Mouse (Mus musculus) lung, postnatal 0 days (tissue): ENCODE results near the gene Nrcam. TPM values are rescaled to one million over a fixed set of nuclear protein-coding genes. Genes with fewer than 3 reads are reported as not detected.

Experiments
- ATAC-seq: fragments of 200-750 bp; cut with Nextera tagmentation; 2 replicates; pipeline ENCODE4 v1.8.0; 2017; ENCODE audit warnings: moderate library complexity
- DNase-seq: peaks from one replicate; pipeline ENCODE4 v3.0.0-alpha.2; 2016; ENCODE audit warnings: low spot score
- H3K27ac ChIP-seq: fragments of 300-500 bp; sonication (generic); 2 replicates; pipeline ENCODE4 v1.5.1; 2014; ENCODE audit warnings: antibody characterized with exemption, mild to moderate bottlenecking, low read length, mixed read lengths
- H3K27me3 ChIP-seq: fragments of 300-500 bp; sonication (generic); replicated peaks from 2 replicates; pipeline ENCODE4 v1.6.1; 2014; ENCODE audit warnings: low read length, mixed read lengths; ENCODE audit not compliant: insufficient read depth
- H3K36me3 ChIP-seq: fragments of 300-500 bp; sonication (generic); 2 replicates; pipeline ENCODE4 v1.6.1; 2014; ENCODE audit warnings: low read length, mixed read lengths; ENCODE audit not compliant: insufficient read depth
- H3K4me1 ChIP-seq: fragments of 300-500 bp; sonication (generic); 2 replicates; pipeline ENCODE4 v1.6.1; 2014; ENCODE audit warnings: antibody characterized with exemption, low read depth, low read length, mixed read lengths; ENCODE audit not compliant: insufficient read depth
- H3K4me2 ChIP-seq: fragments of 300-500 bp; sonication (generic); replicated peaks from 2 replicates; pipeline ENCODE4 v1.6.1; 2014; ENCODE audit warnings: low read depth, mild to moderate bottlenecking, low read length, moderate library complexity, mixed read lengths
- H3K4me3 ChIP-seq: fragments of 300-500 bp; sonication (generic); 2 replicates; pipeline ENCODE4 v1.5.1; 2014; ENCODE audit warnings: low read depth, low read length
- H3K9ac ChIP-seq: fragments of 300-500 bp; sonication (generic); replicated peaks from 2 replicates; pipeline ENCODE4 v1.6.1; 2014; ENCODE audit warnings: low read depth, mild to moderate bottlenecking
- H3K9me3 ChIP-seq: fragments of 300-500 bp; sonication (generic); 2 replicates; pipeline ENCODE4 v1.6.1; 2016; ENCODE audit warnings: low read length, mixed read lengths
- CTCF ChIP-seq: IDR thresholded peaks from 2 replicates; pipeline ENCODE4 v1.5.1; 2016; ENCODE audit warnings: antibody characterized with exemption, mild to moderate bottlenecking
- EP300 ChIP-seq: IDR thresholded peaks from 2 replicates; pipeline ENCODE4 v1.6.1; 2016; ENCODE audit warnings: antibody characterized with exemption, mild to moderate bottlenecking, control low read depth
- WGBS: fragments of 180-500 bp; shearing (Covaris S2); extraction: QIAGEN DNeasy Blood & Tissue Kit; methylation state at CpG from one replicate; pipeline ENCODE4 v1.1.7; 2014; 5-methylcytosine and 5-hydroxymethylcytosine counted together
- polyA plus RNA-seq: library from polyadenylated mRNA; unstranded; fragments of >200 nt; fragmentation: Nextera tagmentation; extraction: Ambion mirVana; gene quantifications from 2 replicates; pipeline ENCODE4 v1.2.1, GENCODE M21; 2015

Gene Nrcam
- polyA plus RNA-seq, 1 experiment from 2014 or later: 10.3 TPM

DNA sequence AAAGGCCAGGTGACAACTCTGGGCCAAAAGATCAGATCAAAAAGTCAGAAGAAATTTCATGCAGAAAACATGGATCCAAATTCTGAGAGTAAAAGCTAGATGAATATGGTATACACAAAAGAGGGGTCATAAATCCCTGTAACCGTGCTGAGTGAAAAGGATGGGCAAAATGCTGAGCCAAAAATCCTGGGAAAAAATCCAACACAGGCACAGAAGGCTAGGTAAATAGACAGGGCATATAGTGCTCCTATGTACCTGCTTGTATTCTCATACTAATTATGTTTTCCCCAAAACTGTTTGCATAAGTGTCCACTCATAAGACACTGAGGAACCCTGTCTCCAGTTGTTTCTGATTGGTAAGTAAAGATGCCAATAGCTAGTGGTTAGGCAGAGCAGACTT lies 288.8 kb downstream of the Nrcam start:
- Histone ChIP-seq H3K36me3 (no peaks in the 10 kb centered on the region), H3K9ac (no peak overlapping the region), H3K27ac (no peak overlapping the region), H3K4me2 (no peak overlapping the region), H3K4me1 (no peaks in the 10 kb centered on the region), H3K27me3 (no peaks in the 10 kb centered on the region), H3K9me3 (no peaks in the 10 kb centered on the region), H3K4me3 (no peak overlapping the region)
- DNase-seq (no peak), ATAC-seq (no peak)
- 58% methylated on average over 1 of the region's 1 CpGs for WGBS
- TF ChIP-seq CTCF: no peak
- no peak for TF ChIP-seq EP300

- Histone ChIP-seq H3K9me3 (no peaks in the 10 kb centered on the region), H3K4me2 (no peak overlapping the region), H3K4me1 (no peaks in the 10 kb centered on the region), H3K4me3 (no peak overlapping the region), H3K27ac (no peak overlapping the region), H3K27me3 (no peaks in the 10 kb centered on the region), H3K9ac (no peak overlapping the region), H3K36me3 (no peaks in the 10 kb centered on the region)
- TF ChIP-seq EP300: no peak
- TF ChIP-seq CTCF: no peak
- no peak for ATAC-seq
- DNase-seq: no peak
Observed at GRCm38 (mm10) chr12:44639341-44639921, 310.7 kb downstream of the Nrcam start.

GRCm38 (mm10) chr12:44640579-44640978 lies 311.9 kb downstream of the Nrcam start:
- Histone ChIP-seq H3K27ac (no peak overlapping the region), H3K9ac (no peak overlapping the region), H3K4me2 (no peak overlapping the region), H3K27me3 (no peaks in the 10 kb centered on the region), H3K4me1 (no peaks in the 10 kb centered on the region), H3K36me3 (no peaks in the 10 kb centered on the region), H3K4me3 (no peak overlapping the region), H3K9me3 (no peaks in the 10 kb centered on the region)
- DNase-seq (no peak), ATAC-seq (no peak)
- TF ChIP-seq CTCF (no peak), EP300 (no peak)
- 17% methylated on average over 1 of the region's 1 CpGs for WGBS

Other genes starting within 250 kb of the Nrcam start
- gene Dnajb9, start 118.6 kb upstream of the Nrcam start, polyA plus RNA-seq: 39.0 and 45.3 TPM in 2 replicates
- gene Pnpla8, start 107.5 kb upstream of the Nrcam start, polyA plus RNA-seq: 72.4 and 76.4 TPM in 2 replicates